Mouse (Mus musculus) liver, embryonic 13.5 days (tissue): ENCODE data around the gene Tmem201. TPM values are rescaled to one million over a fixed set of nuclear protein-coding genes. Genes with fewer than 3 reads are reported as not detected.
A peak's percentile ranks its signal among the peaks of the same experiment; 100 is the strongest.

ENCODE experiments used
- ATAC-seq: fragments of 200-750 bp; cut with Nextera tagmentation; 2 replicates; pipeline ENCODE4 v1.8.0; 2017; ENCODE audit warnings: low read depth, mild to moderate bottlenecking, moderate number of reproducible peaks, moderate library complexity
- DNase-seq: peaks from one replicate; pipeline ENCODE4 v3.0.0; 2022
- H3K27ac ChIP-seq: fragments of 300-500 bp; sonication (generic); 2 replicates; pipeline ENCODE4 v1.5.1; 2015; ENCODE audit warnings: moderate library complexity, mild to moderate bottlenecking, inconsistent platforms
- H3K27me3 ChIP-seq: fragments of 300-500 bp; sonication (generic); 2 replicates; pipeline ENCODE4 v1.6.1; 2015; ENCODE audit warnings: mild to moderate bottlenecking, inconsistent platforms
- H3K36me3 ChIP-seq: fragments of 300-500 bp; sonication (generic); 2 replicates; pipeline ENCODE4 v1.6.1; 2015; ENCODE audit warnings: mild to moderate bottlenecking, inconsistent platforms
- H3K4me1 ChIP-seq: fragments of 300-500 bp; sonication (generic); replicated peaks from 2 replicates; pipeline ENCODE4 v1.6.1; 2015; ENCODE audit warnings: inconsistent platforms
- H3K4me2 ChIP-seq: fragments of 300-500 bp; sonication (generic); 2 replicates; pipeline ENCODE4 v1.6.1; 2015; ENCODE audit warnings: inconsistent platforms, mild to moderate bottlenecking, moderate library complexity
- H3K4me3 ChIP-seq: fragments of 300-500 bp; sonication (generic); replicated peaks from 2 replicates; pipeline ENCODE4 v1.5.1; 2015; ENCODE audit warnings: mild to moderate bottlenecking, inconsistent platforms
- H3K9ac ChIP-seq: fragments of 300-500 bp; sonication (generic); 2 replicates; pipeline ENCODE4 v1.6.1; 2015; ENCODE audit warnings: mild to moderate bottlenecking, inconsistent platforms
- H3K9me3 ChIP-seq: fragments of 300-500 bp; sonication (generic); replicated peaks from 2 replicates; pipeline ENCODE4 v1.6.1; 2016; ENCODE audit warnings: inconsistent platforms
- WGBS: fragments of 180-500 bp; shearing (Covaris S2); methylation state at CpG from one replicate; pipeline ENCODE4 v1.1.7; 2015; ENCODE audit not compliant: insufficient replicate concordance; 5-methylcytosine and 5-hydroxymethylcytosine counted together
- polyA plus RNA-seq: library from polyadenylated mRNA; unstranded; fragments of >200 nt; fragmentation: Nextera tagmentation; extraction: Ambion mirVana; gene quantifications from 2 replicates; pipeline ENCODE4 v1.2.1, GENCODE M21; 2015

Tmem201 gene
- polyA plus RNA-seq, 1 experiment from 2014 or later, result 6.9 TPM

GRCm38 (mm10) chr4:149732313-149732712 is 5.5 kb downstream of the Tmem201 start:
- Histone ChIP-seq H3K4me1 (peaks cover 62% of the 10 kb centered on the region), H3K27me3 (no peaks in the 10 kb centered on the region), H3K9ac (0 out of 2 replicates have a peak overlapping the region, but pooled peaks have one; percentile 22), H3K27ac (peak overlapping the region; percentile 8; the same call in 1 of the 2 replicates), H3K36me3 (peaks cover 49% of the 10 kb centered on the region), H3K4me2 (no peak overlapping the region), H3K4me3 (no peak overlapping the region), H3K9me3 (no peaks in the 10 kb centered on the region)
- ATAC-seq (no peak), DNase-seq (no peak)
- WGBS, result 76% methylated on average over 3 of the region's 3 CpGs

GRCm38 (mm10) chr4:149730827-149731226 is 7.0 kb downstream of the Tmem201 start:
- WGBS, result 47% methylated on average over 7 of the region's 7 CpGs
- no peak overlapping the region for H3K4me2 ChIP-seq
- no peak overlapping the region for H3K27ac ChIP-seq
- DNase-seq, result no peak
- H3K4me1 ChIP-seq, result peaks cover 48% of the 10 kb centered on the region
- no peak for ATAC-seq
- no peaks in the 10 kb centered on the region for H3K27me3 ChIP-seq
- peaks cover 61% of the 10 kb centered on the region for H3K36me3 ChIP-seq
- H3K4me3 ChIP-seq, result no peak overlapping the region
- H3K9me3 ChIP-seq, result no peaks in the 10 kb centered on the region
- no peak overlapping the region for H3K9ac ChIP-seq

DNA sequence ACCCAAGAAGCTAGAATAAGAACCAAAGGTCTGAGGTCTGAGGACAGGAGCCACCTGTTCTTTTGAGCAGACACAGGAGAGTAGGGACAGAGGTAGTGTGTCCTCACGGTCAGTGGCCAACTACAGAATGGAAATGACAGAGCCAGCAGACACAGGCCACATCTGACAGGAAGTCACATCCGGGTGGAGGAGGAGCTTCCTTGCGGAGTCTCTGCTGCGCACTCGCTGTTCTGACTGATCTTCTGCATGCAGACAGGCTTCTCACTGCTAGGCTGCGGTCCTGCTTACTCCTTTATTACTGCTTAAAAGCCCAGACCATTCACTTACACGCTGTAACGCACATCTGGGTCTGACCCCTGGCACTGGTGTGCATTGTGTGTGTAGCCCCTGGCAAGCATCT is 9.0 kb downstream of the Tmem201 start:
- no peaks in the 10 kb centered on the region for H3K9me3 ChIP-seq
- no peak for DNase-seq
- H3K4me1 ChIP-seq, result peaks cover 31% of the 10 kb centered on the region
- no peak overlapping the region for H3K4me3 ChIP-seq
- H3K27ac ChIP-seq, result no peak overlapping the region
- H3K36me3 ChIP-seq, result peaks cover 76% of the 10 kb centered on the region
- no peak for ATAC-seq
- H3K27me3 ChIP-seq, result no peaks in the 10 kb centered on the region
- no peak overlapping the region for H3K4me2 ChIP-seq
- WGBS, result 55% methylated on average over 8 of the region's 8 CpGs
- no peak overlapping the region for H3K9ac ChIP-seq

GRCm38 (mm10) chr4:149727636-149728035 is 10.2 kb downstream of the Tmem201 start:
- no peak overlapping the region for H3K9ac ChIP-seq
- no peak for DNase-seq
- H3K4me1 ChIP-seq, result peaks cover 20% of the 10 kb centered on the region
- no peak overlapping the region for H3K27ac ChIP-seq
- no peak for ATAC-seq
- H3K4me3 ChIP-seq, result no peak overlapping the region
- H3K27me3 ChIP-seq, result no peaks in the 10 kb centered on the region
- H3K9me3 ChIP-seq, result no peaks in the 10 kb centered on the region
- 88% methylated on average over 5 of the region's 5 CpGs for WGBS
- H3K36me3 ChIP-seq, result peaks cover 80% of the 10 kb centered on the region
- H3K4me2 ChIP-seq, result no peak overlapping the region

- Histone ChIP-seq H3K36me3 (peaks cover 88% of the 10 kb centered on the region), H3K9me3 (no peaks in the 10 kb centered on the region), H3K27ac (no peak overlapping the region), H3K4me1 (peaks cover 5% of the 10 kb centered on the region; the same call in 1 of the 2 replicates), H3K9ac (no peak overlapping the region), H3K4me2 (no peak overlapping the region), H3K4me3 (no peak overlapping the region), H3K27me3 (no peaks in the 10 kb centered on the region)
- DNase-seq, result peak; percentile 51
- 48% methylated on average over 15 of the region's 15 CpGs for WGBS
- ATAC-seq, result peak; percentile 45; the same call in 1 of the 2 replicates
Measured at GRCm38 (mm10) chr4:149725661-149726350, 12.0 kb downstream of the Tmem201 start.

- Histone ChIP-seq H3K27ac (no peak overlapping the region), H3K4me3 (no peak overlapping the region), H3K4me1 (peaks cover 5% of the 10 kb centered on the region; the same call in 1 of the 2 replicates), H3K4me2 (no peak overlapping the region), H3K36me3 (peaks cover 88% of the 10 kb centered on the region), H3K27me3 (no peaks in the 10 kb centered on the region), H3K9me3 (no peaks in the 10 kb centered on the region), H3K9ac (no peak overlapping the region)
- ATAC-seq (no peak), DNase-seq (no peak)
- 86% methylated on average over 17 of the region's 17 CpGs for WGBS
Measured at GRCm38 (mm10) chr4:149724916-149725470, 12.9 kb downstream of the Tmem201 start.

DNA sequence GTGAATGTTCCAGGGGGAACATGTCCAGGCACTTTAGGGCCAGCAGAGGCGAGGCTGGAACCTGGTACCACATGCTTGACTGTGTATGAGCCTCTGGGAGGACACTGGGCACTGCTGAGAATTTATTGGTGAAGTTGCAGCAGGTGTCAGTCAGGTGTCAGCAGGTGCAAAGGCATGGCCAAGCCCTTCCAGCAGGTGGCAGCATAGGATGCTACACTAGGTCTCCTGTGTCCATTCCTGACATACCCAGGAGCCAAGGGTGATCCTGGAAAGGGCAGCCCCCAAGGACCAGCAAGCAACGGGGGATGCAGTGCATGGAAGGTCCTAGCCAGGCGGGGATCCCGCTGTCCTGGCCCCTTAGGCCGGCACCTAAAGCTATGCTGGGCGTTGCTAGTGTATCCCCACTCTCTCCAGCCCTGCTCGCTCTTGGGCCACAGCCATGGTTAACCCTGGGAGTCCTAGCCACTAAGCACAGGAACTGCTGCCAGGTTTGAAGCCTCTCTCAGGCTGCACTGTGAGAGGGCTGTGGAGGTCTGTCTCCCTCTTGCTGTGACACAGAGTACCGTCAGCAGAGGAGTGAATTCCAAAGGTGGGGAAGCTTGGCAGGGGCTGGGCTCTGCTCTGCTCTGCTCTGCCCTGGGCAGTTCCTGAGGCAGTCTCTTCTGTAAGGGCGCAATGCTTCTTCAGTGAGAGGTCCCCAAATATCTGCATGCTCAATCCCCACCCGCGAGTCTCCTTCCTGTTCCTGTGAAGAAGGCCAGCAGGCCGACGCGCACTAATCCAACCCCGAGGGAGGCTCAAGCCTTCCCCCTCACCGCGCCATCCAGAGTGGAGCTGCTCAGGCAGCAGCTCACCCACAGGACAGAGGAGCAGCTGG is 13.8 kb downstream of the Tmem201 start:
- Histone ChIP-seq H3K27me3 (no peaks in the 10 kb centered on the region), H3K4me3 (no peak overlapping the region), H3K4me1 (peaks cover 5% of the 10 kb centered on the region; the same call in 1 of the 2 replicates), H3K27ac (no peak overlapping the region), H3K4me2 (no peak overlapping the region), H3K9me3 (no peaks in the 10 kb centered on the region), H3K36me3 (peaks cover 88% of the 10 kb centered on the region), H3K9ac (no peak overlapping the region)
- DNase-seq (no peak), ATAC-seq (peak; percentile 22; the same call in 1 of the 2 replicates)
- 72% methylated on average over 17 of the region's 17 CpGs for WGBS

- H3K4me2 ChIP-seq, result no peak overlapping the region
- DNase-seq, result no peak
- H3K9me3 ChIP-seq, result no peaks in the 10 kb centered on the region
- no peak for ATAC-seq
- no peak overlapping the region for H3K27ac ChIP-seq
- no peak overlapping the region for H3K4me3 ChIP-seq
- no peak overlapping the region for H3K9ac ChIP-seq
- peaks cover 90% of the 10 kb centered on the region for H3K36me3 ChIP-seq
- H3K27me3 ChIP-seq, result no peaks in the 10 kb centered on the region
- H3K4me1 ChIP-seq, result peaks cover 5% of the 10 kb centered on the region; the same call in 1 of the 2 replicates
- WGBS, result 88% methylated on average over 12 of the region's 12 CpGs
Measured at GRCm38 (mm10) chr4:149723021-149723390, 14.8 kb downstream of the Tmem201 start.

GRCm38 (mm10) chr4:149722104-149723020 is 15.5 kb downstream of the Tmem201 start:
- WGBS, result 81% methylated on average over 24 of the region's 24 CpGs
- Histone ChIP-seq H3K4me3 (no peak overlapping the region), H3K36me3 (peaks cover 90% of the 10 kb centered on the region)

DNA sequence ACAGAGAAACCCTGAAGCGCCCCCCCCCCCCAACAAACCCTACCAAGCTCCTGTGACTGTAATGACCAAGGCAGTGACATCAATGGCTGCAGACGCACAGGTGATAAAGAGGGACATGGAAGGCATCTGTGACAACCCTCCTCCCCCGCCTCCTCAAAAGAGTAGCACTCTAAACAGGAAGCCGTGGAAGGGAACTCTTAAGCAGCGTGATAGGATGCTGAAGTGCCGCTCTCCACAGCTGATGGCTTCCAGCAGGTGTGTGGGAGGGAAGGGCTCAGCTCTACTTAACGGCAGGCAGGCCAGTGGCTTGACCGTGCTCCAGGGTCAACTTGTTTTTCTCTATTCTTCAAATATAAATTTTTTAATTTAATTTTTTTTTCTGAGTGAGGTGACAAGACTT is 16.7 kb downstream of the Tmem201 start:
- Histone ChIP-seq H3K27ac (no peak overlapping the region), H3K9me3 (no peaks in the 10 kb centered on the region), H3K4me2 (no peak overlapping the region), H3K4me3 (no peak overlapping the region), H3K4me1 (peaks cover 5% of the 10 kb centered on the region; the same call in 1 of the 2 replicates), H3K36me3 (peaks cover 90% of the 10 kb centered on the region), H3K27me3 (no peaks in the 10 kb centered on the region), H3K9ac (no peak overlapping the region)
- ATAC-seq, result no peak
- DNase-seq, result no peak
- 78% methylated on average over 8 of the region's 8 CpGs for WGBS

More at GRCm38 (mm10) chr4:149722104-149723020, 15.5 kb downstream of the Tmem201 start:
- H3K9me3 ChIP-seq, result no peaks in the 10 kb centered on the region
- H3K4me2 ChIP-seq, result no peak overlapping the region
- no peak overlapping the region for H3K9ac ChIP-seq
- peaks cover 5% of the 10 kb centered on the region; the same call in 1 of the 2 replicates for H3K4me1 ChIP-seq
- H3K27me3 ChIP-seq, result no peaks in the 10 kb centered on the region
- ATAC-seq (no peak), DNase-seq (no peak)
- H3K27ac ChIP-seq, result no peak overlapping the region
